Mouse (Mus musculus): ENCODE data around the gene Phka1.

DNA sequence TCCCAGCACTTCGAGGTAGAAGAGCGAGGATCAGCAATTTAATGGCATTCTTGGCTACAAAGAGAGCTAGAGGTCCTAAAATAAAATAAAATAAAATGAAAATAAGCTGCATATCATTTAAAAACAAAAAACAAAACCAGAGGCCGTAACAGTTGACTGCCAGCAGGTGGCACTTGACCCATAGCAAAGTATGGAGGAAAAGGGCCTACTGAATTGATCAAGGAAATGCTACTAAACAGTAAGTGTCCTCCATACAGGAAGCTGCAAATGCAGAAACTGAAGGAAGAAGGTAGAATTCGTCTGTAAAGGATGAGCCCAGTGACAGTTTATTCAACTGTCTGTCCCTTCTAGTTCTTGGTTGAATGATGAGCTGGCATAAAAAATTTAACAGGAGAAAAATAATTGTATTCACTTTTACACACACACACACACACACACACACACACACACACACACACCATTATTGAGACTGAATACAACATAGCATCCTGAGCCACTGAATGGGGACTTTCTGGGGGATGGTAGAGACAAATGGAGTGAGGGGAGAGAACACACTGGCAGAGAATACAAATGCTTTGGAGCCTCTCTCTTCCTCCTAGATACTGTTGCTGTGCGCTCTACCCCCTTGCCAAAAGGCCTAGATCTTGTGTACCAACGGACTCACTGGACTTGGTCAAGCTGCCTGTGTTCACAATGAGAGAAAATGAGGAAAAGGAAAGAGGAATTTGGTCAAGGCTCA is 149.9 kb downstream of the Phka1 start:
- peak; percentile 39 for TF ChIP-seq CTCF (conservative IDR thresholded peaks at IDR 0.05; ENCODE audit: low read length)
- TF ChIP-seq NANOG (IDR thresholded peaks at IDR 0.05; ENCODE audit: borderline replicate concordance, low read length): no peak
- no peak for TF ChIP-seq POU5F1 (IDR thresholded peaks at IDR 0.05; ENCODE audit: borderline replicate concordance, low read length)
